Mouse (Mus musculus) liver, embryonic 16.5 days (tissue): ENCODE measurements around the gene Otor. TPM values are rescaled to one million over a fixed set of nuclear protein-coding genes. Genes with fewer than 3 reads are reported as not detected.

ENCODE experiments used
- ATAC-seq: fragments of 200-750 bp; cut with Nextera tagmentation; 2 replicates; pipeline ENCODE4 v1.8.0; 2017; ENCODE audit warnings: low read depth, mild to moderate bottlenecking, moderate number of reproducible peaks, moderate library complexity
- H3K27ac ChIP-seq: fragments of 300-500 bp; sonication (generic); 2 replicates; pipeline ENCODE4 v1.5.1; 2014; ENCODE audit warnings: mild to moderate bottlenecking, low read length
- H3K27me3 ChIP-seq: fragments of 300-500 bp; sonication (generic); 2 replicates; pipeline ENCODE4 v1.6.1; 2014; ENCODE audit warnings: low read depth, low read length, mixed read lengths; ENCODE audit not compliant: control insufficient read depth, insufficient read depth
- H3K36me3 ChIP-seq: fragments of 300-500 bp; sonication (generic); 2 replicates; pipeline ENCODE4 v1.6.1; 2014; ENCODE audit warnings: mild to moderate bottlenecking; ENCODE audit not compliant: control insufficient read depth, insufficient read depth
- H3K4me1 ChIP-seq: fragments of 300-500 bp; sonication (generic); 2 replicates; pipeline ENCODE4 v1.6.1; 2014; ENCODE audit warnings: low read depth, low read length, mixed read lengths; ENCODE audit not compliant: control insufficient read depth
- H3K4me2 ChIP-seq: fragments of 300-500 bp; sonication (generic); 2 replicates; pipeline ENCODE4 v1.6.1; 2014; ENCODE audit warnings: low read depth, low read length, mixed read lengths
- H3K4me3 ChIP-seq: fragments of 300-500 bp; sonication (generic); 2 replicates; pipeline ENCODE4 v1.5.1; 2014; ENCODE audit warnings: low read depth, mild to moderate bottlenecking, low read length
- H3K9ac ChIP-seq: fragments of 300-500 bp; sonication (generic); 2 replicates; pipeline ENCODE4 v1.6.1; 2014; ENCODE audit warnings: low read depth, low read length
- H3K9me3 ChIP-seq: fragments of 300-500 bp; sonication (generic); replicated peaks from 2 replicates; pipeline ENCODE4 v1.6.1; 2016; ENCODE audit warnings: low read length; ENCODE audit not compliant: control insufficient read depth
- WGBS: fragments of 180-500 bp; shearing (Covaris S2); extraction: QIAGEN DNeasy Blood & Tissue Kit; methylation state at CpG from one replicate; pipeline ENCODE4 v1.1.7; 2014; ENCODE audit not compliant: insufficient replicate concordance; 5-methylcytosine and 5-hydroxymethylcytosine counted together
- polyA plus RNA-seq: library from polyadenylated mRNA; unstranded; fragments of >200 nt; fragmentation: Nextera tagmentation; extraction: Ambion mirVana; gene quantifications from 2 replicates; pipeline ENCODE4 v1.2.1, GENCODE M21; 2015

Otor gene
- polyA plus RNA-seq = not detected in 2 replicates

GRCm38 (mm10) chr2:143078198-143078851 lies at the start of gene Otor:
TSS of gene Otor (plus strand) at chr2:143078473.
- Histone ChIP-seq H3K4me2 (no peak within 1 kb of the TSS), H3K9me3 (no peaks in the 10 kb centered on the region), H3K36me3 (no peaks in the 10 kb centered on the region), H3K27me3 (no peaks in the 10 kb centered on the region), H3K4me1 (no peaks in the 10 kb centered on the region), H3K9ac (no peak within 1 kb of the TSS), H3K4me3 (no peak within 1 kb of the TSS), H3K27ac (no peak within 1 kb of the TSS)
- WGBS = 67% methylated on average over 8 of the region's 8 CpGs
- ATAC-seq = no peak

DNA sequence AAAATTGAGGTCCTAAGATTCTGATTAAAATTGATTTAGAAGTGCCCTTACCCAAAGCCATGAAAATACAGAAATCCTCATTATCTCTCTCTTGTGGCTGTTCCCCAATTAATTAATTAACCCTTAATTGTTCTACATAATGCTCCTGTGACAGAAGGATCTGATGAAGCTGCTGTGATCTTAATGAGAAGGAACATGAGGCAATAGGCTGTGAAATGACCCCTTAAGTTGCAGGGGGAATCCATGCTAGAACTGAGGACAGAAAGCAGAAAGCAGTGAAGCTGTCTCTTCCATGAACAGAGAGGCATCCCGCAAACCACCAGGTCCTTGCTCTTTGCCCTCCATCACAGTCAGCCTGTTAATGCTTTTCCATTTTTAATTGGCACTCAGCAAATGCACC lies 47.0 kb upstream of the Otor start:
- Histone ChIP-seq H3K9ac (no peak overlapping the region), H3K4me2 (no peak overlapping the region), H3K4me1 (no peaks in the 10 kb centered on the region), H3K4me3 (no peak overlapping the region), H3K27me3 (no peaks in the 10 kb centered on the region), H3K36me3 (no peaks in the 10 kb centered on the region), H3K27ac (no peak overlapping the region), H3K9me3 (no peaks in the 10 kb centered on the region)
- 88% methylated on average over 1 of the region's 1 CpGs for WGBS
- ATAC-seq = no peak

- 66% methylated on average over 10 of the region's 10 CpGs for WGBS
- no peak overlapping the region for H3K9ac ChIP-seq
- H3K27ac ChIP-seq = no peak overlapping the region
- no peak overlapping the region for H3K4me2 ChIP-seq
- H3K9me3 ChIP-seq = no peaks in the 10 kb centered on the region
- no peaks in the 10 kb centered on the region for H3K36me3 ChIP-seq
- H3K4me1 ChIP-seq = no peaks in the 10 kb centered on the region
- ATAC-seq = no peak
- H3K4me3 ChIP-seq = no peak overlapping the region
- H3K27me3 ChIP-seq = no peaks in the 10 kb centered on the region
Measured at GRCm38 (mm10) chr2:143032378-143033255, 45.7 kb upstream of the Otor start.

GRCm38 (mm10) chr2:143034350-143035085 lies 43.8 kb upstream of the Otor start:
- 62% methylated on average over 7 of the region's 7 CpGs for WGBS
- H3K27ac ChIP-seq = no peak overlapping the region
- no peak overlapping the region for H3K4me2 ChIP-seq

DNA sequence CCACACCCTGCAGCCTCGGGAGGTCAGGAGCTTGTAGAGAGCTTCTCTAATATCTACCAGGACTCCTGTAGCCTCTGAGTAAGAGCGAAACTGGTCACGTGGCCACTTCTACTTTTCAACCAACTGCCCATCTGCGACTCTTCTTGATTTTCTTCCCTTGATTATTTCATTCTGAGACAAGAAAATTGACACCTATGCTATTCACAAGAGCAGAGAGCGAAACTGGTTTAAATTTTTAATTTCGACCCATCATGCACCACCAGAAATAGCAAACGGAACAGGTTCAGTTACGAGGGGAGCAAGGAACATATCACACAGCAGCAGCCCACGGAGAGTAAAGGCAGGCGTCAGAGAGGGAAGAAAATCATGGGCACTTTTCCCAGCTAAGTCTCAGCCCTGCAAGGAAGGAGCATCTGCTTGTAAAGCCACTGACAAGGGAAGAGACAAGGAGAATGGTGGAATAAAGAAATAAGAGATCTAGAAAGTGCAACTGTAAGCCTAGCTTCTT lies 43.1 kb upstream of the Otor start:
- WGBS = 58% methylated on average over 10 of the region's 10 CpGs
- no peaks in the 10 kb centered on the region for H3K4me1 ChIP-seq

More at GRCm38 (mm10) chr2:143034350-143035085, 43.8 kb upstream of the Otor start:
- Histone ChIP-seq H3K9ac (no peak overlapping the region), H3K4me1 (no peaks in the 10 kb centered on the region), H3K36me3 (no peaks in the 10 kb centered on the region), H3K9me3 (no peaks in the 10 kb centered on the region), H3K27me3 (no peaks in the 10 kb centered on the region), H3K4me3 (no peak overlapping the region)
- ATAC-seq = no peak

GRCm38 (mm10) chr2:143041596-143041995 lies 36.7 kb upstream of the Otor start:
- WGBS = 91% methylated on average over 1 of the region's 1 CpGs
- Histone ChIP-seq H3K4me1 (no peaks in the 10 kb centered on the region), H3K9me3 (no peaks in the 10 kb centered on the region), H3K4me3 (no peak overlapping the region), H3K36me3 (no peaks in the 10 kb centered on the region), H3K4me2 (no peak overlapping the region), H3K27me3 (no peaks in the 10 kb centered on the region), H3K9ac (no peak overlapping the region), H3K27ac (no peak overlapping the region)
- ATAC-seq = no peak

More for the DNA sequence above, 43.1 kb upstream of the Otor start:
- H3K4me2 ChIP-seq = no peak overlapping the region
- H3K9ac ChIP-seq = no peak overlapping the region
- H3K9me3 ChIP-seq = no peaks in the 10 kb centered on the region
- H3K36me3 ChIP-seq = no peaks in the 10 kb centered on the region
- H3K4me3 ChIP-seq = no peak overlapping the region
- no peak overlapping the region for H3K27ac ChIP-seq
- no peaks in the 10 kb centered on the region for H3K27me3 ChIP-seq
- ATAC-seq = no peak

GRCm38 (mm10) chr2:143055251-143055650 lies 23.0 kb upstream of the Otor start:
- Histone ChIP-seq H3K4me1 (no peaks in the 10 kb centered on the region), H3K36me3 (no peaks in the 10 kb centered on the region), H3K9me3 (no peaks in the 10 kb centered on the region), H3K27me3 (no peaks in the 10 kb centered on the region; the same call in 1 of the 2 replicates), H3K27ac (no peak overlapping the region), H3K9ac (no peak overlapping the region), H3K4me3 (no peak overlapping the region), H3K4me2 (no peak overlapping the region)
- ATAC-seq = no peak

- Histone ChIP-seq H3K27me3 (no peaks in the 10 kb centered on the region; the same call in 1 of the 2 replicates), H3K9me3 (no peaks in the 10 kb centered on the region), H3K4me2 (no peak overlapping the region), H3K36me3 (no peaks in the 10 kb centered on the region), H3K9ac (no peak overlapping the region), H3K4me1 (no peaks in the 10 kb centered on the region), H3K4me3 (no peak overlapping the region), H3K27ac (no peak overlapping the region)
- WGBS = 53% methylated on average over 5 of the region's 5 CpGs
- no peak for ATAC-seq
Measured at GRCm38 (mm10) chr2:143056736-143057135, 21.5 kb upstream of the Otor start.
